Mouse (Mus musculus): ENCODE data around the gene Sfrp4.

The Sfrp4 gene

GRCm38 (mm10) chr13:19636131-19636530, 13.2 kb downstream of the Sfrp4 start:
- DNase-seq (ENCODE audit: low spot score), result no peak

- DNase-seq (ENCODE audit: low spot score), result no peak
These were observed 17.4 kb downstream of the Sfrp4 start for GRCm38 (mm10) chr13:19640203-19640851.

DNA sequence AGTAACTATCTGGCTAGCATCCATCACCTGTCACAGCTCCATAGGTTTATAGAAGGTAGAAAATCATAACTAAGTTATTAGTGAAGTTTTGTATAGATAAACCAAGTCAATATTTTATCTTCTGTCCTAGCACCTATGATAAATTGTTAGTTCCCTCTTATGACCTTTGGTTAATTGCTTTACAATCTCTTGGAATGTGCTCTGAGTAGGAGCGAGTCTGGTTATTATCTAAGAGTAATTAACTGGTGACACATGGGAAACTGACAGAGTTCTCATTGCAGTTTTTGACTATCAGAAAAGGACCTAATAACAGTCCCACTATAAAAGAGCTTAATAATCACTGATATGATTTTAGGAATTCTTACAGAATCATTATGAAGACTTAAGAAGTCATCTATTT, 20.6 kb downstream of the Sfrp4 start:
- DNase-seq (ENCODE audit: low spot score), result no peak

GRCm38 (mm10) chr13:19644225-19644624, 21.3 kb downstream of the Sfrp4 start:
- DNase-seq (ENCODE audit: low spot score), result no peak

DNA sequence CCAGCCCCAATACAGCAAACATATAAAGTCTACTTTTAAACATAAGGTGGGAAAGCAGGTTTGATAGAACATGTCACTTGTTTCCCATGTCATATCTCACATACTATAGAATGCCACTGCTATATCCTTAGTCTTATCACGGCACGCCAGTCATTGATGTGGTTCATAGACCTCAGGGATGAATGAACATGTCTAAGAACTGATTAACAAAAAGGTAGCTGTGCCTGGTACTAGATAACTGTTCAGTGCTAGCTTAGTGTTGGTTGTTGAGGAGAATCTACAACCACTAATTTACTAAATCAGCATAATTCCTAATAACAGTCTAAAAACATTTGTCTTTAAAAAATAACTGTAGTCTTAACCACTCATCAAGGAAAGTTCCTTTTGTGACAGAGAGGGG, 26.9 kb downstream of the Sfrp4 start:
- no peak for DNase-seq (ENCODE audit: low spot score)

GRCm38 (mm10) chr13:19652405-19652804, 29.5 kb downstream of the Sfrp4 start:
- DNase-seq (ENCODE audit: low spot score), result no peak

- DNase-seq (ENCODE audit: low spot score), result no peak
These were observed 45.6 kb downstream of the Sfrp4 start for GRCm38 (mm10) chr13:19668355-19669140.

DNA sequence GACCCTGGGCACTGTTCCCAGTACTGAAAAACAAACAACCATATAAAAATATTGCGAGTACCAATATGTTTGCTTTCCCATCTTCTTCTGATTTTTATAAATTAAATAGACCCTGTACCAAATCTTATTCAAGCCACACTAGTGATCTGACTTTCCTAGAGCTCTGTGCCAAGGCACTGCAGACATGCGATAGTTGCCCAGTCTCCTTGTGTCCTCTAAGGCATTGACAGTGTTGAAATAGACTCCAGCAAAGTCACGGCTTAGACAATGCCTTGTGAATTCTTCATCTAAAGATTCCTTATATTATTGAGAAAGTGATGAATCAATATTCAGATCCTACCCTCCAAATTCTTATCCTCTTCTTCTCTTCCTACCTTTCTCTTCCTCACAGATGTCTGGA, 51.1 kb downstream of the Sfrp4 start:
- DNase-seq (ENCODE audit: low spot score), result no peak

GRCm38 (mm10) chr13:19674601-19675000, 51.7 kb downstream of the Sfrp4 start:
- no peak for DNase-seq (ENCODE audit: low spot score)

Measured in ovary, adult 18-20 months (tissue).